Mouse (Mus musculus) limb, embryonic 13.5 days (tissue): ENCODE measurements around the gene B630019K06Rik. TPM values are rescaled to one million over a fixed set of nuclear protein-coding genes. Genes with fewer than 3 reads are reported as not detected.
"Not testable (repeated sequence)": the region's sequence is repeated elsewhere in the genome, so short reads cannot be mapped to it uniquely, and the experiment has no call there.

Source experiments
- ATAC-seq: fragments of 200-750 bp; cut with Nextera tagmentation; 2 replicates; pipeline ENCODE4 v1.8.0; 2017; ENCODE audit warnings: low read depth, moderate number of reproducible peaks, moderate TSS enrichment; ENCODE audit not compliant: low FRiP score
- H3K27ac ChIP-seq: fragments of 300-500 bp; sonication (generic); 2 replicates; pipeline ENCODE4 v1.5.1; 2015; ENCODE audit warnings: inconsistent platforms, mild to moderate bottlenecking, moderate library complexity
- H3K27me3 ChIP-seq: fragments of 300-500 bp; sonication (generic); 2 replicates; pipeline ENCODE4 v1.6.1; 2015; ENCODE audit warnings: mild to moderate bottlenecking, inconsistent platforms
- H3K36me3 ChIP-seq: fragments of 300-500 bp; sonication (generic); 2 replicates; pipeline ENCODE4 v1.6.1; 2015; ENCODE audit warnings: inconsistent platforms, mild to moderate bottlenecking, moderate library complexity
- H3K4me1 ChIP-seq: fragments of 300-500 bp; sonication (generic); 2 replicates; pipeline ENCODE4 v1.6.1; 2015; ENCODE audit warnings: inconsistent platforms
- H3K4me2 ChIP-seq: fragments of 300-500 bp; sonication (generic); replicated peaks from 2 replicates; pipeline ENCODE4 v1.6.1; 2015; ENCODE audit warnings: inconsistent platforms, mild to moderate bottlenecking, moderate library complexity
- H3K4me3 ChIP-seq: fragments of 300-500 bp; sonication (generic); 2 replicates; pipeline ENCODE4 v1.5.1; 2015; ENCODE audit warnings: moderate library complexity, mild to moderate bottlenecking, inconsistent platforms
- H3K9ac ChIP-seq: fragments of 300-500 bp; sonication (generic); 2 replicates; pipeline ENCODE4 v1.6.1; 2015; ENCODE audit warnings: mild to moderate bottlenecking, inconsistent platforms
- H3K9me3 ChIP-seq: fragments of 300-500 bp; sonication (generic); 2 replicates; pipeline ENCODE4 v1.6.1; 2016; ENCODE audit warnings: inconsistent platforms
- WGBS: fragments of 180-500 bp; shearing (Covaris S2); methylation state at CpG from one replicate; pipeline ENCODE4 v1.1.7; 2015; 5-methylcytosine and 5-hydroxymethylcytosine counted together
- polyA plus RNA-seq: library from polyadenylated mRNA; unstranded; fragments of >200 nt; fragmentation: Nextera tagmentation; extraction: Ambion mirVana; gene quantifications from 2 replicates; pipeline ENCODE4 v1.2.1, GENCODE M21; 2015

B630019K06Rik gene
- polyA plus RNA-seq = 5.2 and 5.6 TPM in 2 replicates

- H3K27me3 ChIP-seq = no peaks in the 10 kb centered on the region
- peak within 1 kb of the TSS; percentile 88 for H3K27ac ChIP-seq
- H3K9me3 ChIP-seq = no peaks in the 10 kb centered on the region
- peak within 1 kb of the TSS; percentile 68 for H3K4me2 ChIP-seq
- H3K36me3 ChIP-seq = peaks cover 4% of the 10 kb centered on the region
- no peaks in the 10 kb centered on the region for H3K4me1 ChIP-seq
- ATAC-seq = peak; percentile 92
- H3K9ac ChIP-seq = peak within 1 kb of the TSS; percentile 84
- peak within 1 kb of the TSS; percentile 60 for H3K4me3 ChIP-seq
- 19% methylated on average over 72 of the region's 95 CpGs for whole genome bisulfite sequencing
These were observed at the start of gene B630019K06Rik for GRCm38 (mm10) chrX:8892343-8893155. TSS of gene B630019K06Rik (plus strand) at chrX:8892382.

- WGBS = 81% methylated on average over 1 of the region's 1 CpGs
These were observed 48.5 kb upstream of the B630019K06Rik start, which contains the start of gene Gm6592 for GRCm38 (mm10) chrX:8843694-8844093. TSS of gene Gm6592 (plus strand) at chrX:8843994.

GRCm38 (mm10) chrX:8852486-8852885 lies 39.7 kb upstream of the B630019K06Rik start:
- no peak overlapping the region for H3K27ac ChIP-seq
- H3K4me2 ChIP-seq = no peak overlapping the region
- no peaks in the 10 kb centered on the region for H3K4me1 ChIP-seq
- no peaks in the 10 kb centered on the region for H3K9me3 ChIP-seq
- no peak overlapping the region for H3K9ac ChIP-seq
- no peak overlapping the region for H3K4me3 ChIP-seq
- H3K36me3 ChIP-seq = no peaks in the 10 kb centered on the region
- ATAC-seq = no peak
- 87% methylated on average over 10 of the region's 10 CpGs for WGBS
- H3K27me3 ChIP-seq = no peaks in the 10 kb centered on the region

More at GRCm38 (mm10) chrX:8843694-8844093, 48.5 kb upstream of the B630019K06Rik start, which contains the start of gene Gm6592:
- Histone ChIP-seq H3K36me3 (no peaks in the 10 kb centered on the region), H3K4me2 (no peak within 1 kb of the TSS), H3K4me1 (no peaks in the 10 kb centered on the region), H3K9ac (no peak within 1 kb of the TSS), H3K27ac (no peak within 1 kb of the TSS), H3K4me3 (no peak within 1 kb of the TSS), H3K27me3 (no peaks in the 10 kb centered on the region), H3K9me3 (no peaks in the 10 kb centered on the region)
- no peak for ATAC-seq

- not testable (repeated sequence) for H3K9me3 ChIP-seq, H3K4me2 ChIP-seq, H3K4me3 ChIP-seq, H3K9ac ChIP-seq, H3K4me1 ChIP-seq, H3K27me3 ChIP-seq, H3K27ac ChIP-seq, H3K36me3 ChIP-seq, ATAC-seq
- WGBS = 4% methylated on average over 3 of the region's 3 CpGs
These were observed 27.9 kb upstream of the B630019K06Rik start for GRCm38 (mm10) chrX:8864331-8864730.

- H3K9ac ChIP-seq, H3K4me2 ChIP-seq, H3K9me3 ChIP-seq, H3K4me1 ChIP-seq, ATAC-seq, H3K27ac ChIP-seq, H3K27me3 ChIP-seq, H3K36me3 ChIP-seq, H3K4me3 ChIP-seq: not testable (repeated sequence)
- whole genome bisulfite sequencing = 88% methylated on average over 3 of the region's 4 CpGs
These were observed 18.2 kb upstream of the B630019K06Rik start, which contains the start of gene Gm5751 for GRCm38 (mm10) chrX:8873953-8874352. TSS of gene Gm5751 (plus strand) at chrX:8874253.

DNA sequence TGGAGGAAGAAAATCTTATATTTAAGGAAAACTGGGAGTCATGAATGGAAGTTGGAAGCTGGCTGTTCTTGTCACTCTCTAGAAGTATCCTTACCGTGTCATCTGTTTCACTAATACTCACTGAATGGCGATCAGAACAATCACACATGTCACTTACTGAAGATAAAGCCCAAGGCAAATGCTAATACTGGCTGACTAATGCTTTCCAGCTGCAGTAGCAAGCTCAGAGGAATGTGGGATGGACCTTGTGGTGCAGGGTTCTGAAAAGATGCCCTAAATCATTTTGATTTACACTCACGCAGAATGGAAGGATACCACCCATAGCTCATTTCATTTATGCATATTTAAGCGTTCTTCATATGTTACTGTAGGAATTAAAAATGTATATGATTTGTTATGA lies 7.8 kb upstream of the B630019K06Rik start:
- Histone ChIP-seq H3K4me3 (no peak overlapping the region), H3K4me2 (no peak overlapping the region), H3K27me3 (no peaks in the 10 kb centered on the region), H3K27ac (no peak overlapping the region), H3K9ac (no peak overlapping the region), H3K9me3 (no peaks in the 10 kb centered on the region), H3K36me3 (peaks cover 7% of the 10 kb centered on the region), H3K4me1 (no peaks in the 10 kb centered on the region)
- ATAC-seq = no peak
- 62% methylated on average over 4 of the region's 4 CpGs for WGBS

GRCm38 (mm10) chrX:8891975-8892342 lies 223 bp upstream of the B630019K06Rik start:
- peak overlapping the region; percentile 60 for H3K4me3 ChIP-seq
- ATAC-seq = peak; percentile 17; the same call in 1 of the 2 replicates

GRCm38 (mm10) chrX:8893182-8893651 lies 1.0 kb downstream of the B630019K06Rik start:
- H3K9ac ChIP-seq = peak overlapping the region; percentile 84
- WGBS = 24% methylated on average over 20 of the region's 42 CpGs
- ATAC-seq = peak; percentile 73
- no peaks in the 10 kb centered on the region for H3K9me3 ChIP-seq
- no peaks in the 10 kb centered on the region for H3K4me1 ChIP-seq
- peak overlapping the region; percentile 68 for H3K4me2 ChIP-seq
- H3K36me3 ChIP-seq = no peaks in the 10 kb centered on the region
- peak overlapping the region; percentile 88 for H3K27ac ChIP-seq
- H3K4me3 ChIP-seq = peak overlapping the region; percentile 60
- no peaks in the 10 kb centered on the region for H3K27me3 ChIP-seq

More at GRCm38 (mm10) chrX:8891975-8892342, 223 bp upstream of the B630019K06Rik start:
- Histone ChIP-seq H3K36me3 (peaks cover 7% of the 10 kb centered on the region), H3K4me2 (peak overlapping the region; percentile 68), H3K27ac (no peak overlapping the region), H3K27me3 (no peaks in the 10 kb centered on the region), H3K9me3 (no peaks in the 10 kb centered on the region), H3K9ac (peak overlapping the region; percentile 84; the same call in 1 of the 2 replicates), H3K4me1 (no peaks in the 10 kb centered on the region)
- 33% methylated on average over 5 of the region's 9 CpGs for WGBS

DNA sequence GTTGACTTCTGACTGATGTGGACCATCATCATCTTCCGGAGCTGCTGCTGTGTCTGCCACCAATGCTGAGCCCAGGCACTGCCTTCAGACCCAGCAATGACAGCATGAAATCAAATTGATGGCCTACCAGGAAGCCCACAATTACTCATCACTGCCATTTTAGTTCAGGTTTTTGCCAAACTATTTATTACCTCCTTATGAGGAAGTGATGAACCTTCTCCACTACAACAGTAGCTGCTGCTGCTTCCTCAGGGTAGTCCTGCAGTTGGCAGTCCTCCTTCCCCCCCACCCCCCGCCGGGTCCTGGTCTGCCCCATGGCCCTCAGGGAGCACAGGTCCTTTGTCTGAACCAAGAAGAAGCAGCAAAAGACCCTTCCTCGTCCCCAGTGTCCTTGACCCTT lies 8.6 kb downstream of the B630019K06Rik start:
- no peak overlapping the region for H3K4me2 ChIP-seq
- WGBS = 75% methylated on average over 4 of the region's 4 CpGs
- ATAC-seq = no peak
- H3K9ac ChIP-seq = no peak overlapping the region
- 0 out of 2 replicates have a peak, but pooled peaks cover 4% of the 10 kb centered on the region for H3K4me1 ChIP-seq
- no peaks in the 10 kb centered on the region for H3K27me3 ChIP-seq
- H3K9me3 ChIP-seq = no peaks in the 10 kb centered on the region
- no peaks in the 10 kb centered on the region for H3K36me3 ChIP-seq
- H3K27ac ChIP-seq = no peak overlapping the region
- H3K4me3 ChIP-seq = no peak overlapping the region

GRCm38 (mm10) chrX:8901906-8902472 lies 9.8 kb downstream of the B630019K06Rik start:
- H3K4me1 ChIP-seq = 0 out of 2 replicates have a peak, but pooled peaks cover 4% of the 10 kb centered on the region
- H3K4me3 ChIP-seq = no peak overlapping the region
- ATAC-seq = no peak
- no peaks in the 10 kb centered on the region for H3K27me3 ChIP-seq
- no peaks in the 10 kb centered on the region for H3K9me3 ChIP-seq
- H3K36me3 ChIP-seq = no peaks in the 10 kb centered on the region
- H3K9ac ChIP-seq = no peak overlapping the region
- H3K27ac ChIP-seq = no peak overlapping the region
- no peak overlapping the region for H3K4me2 ChIP-seq
- WGBS = 24% methylated on average over 7 of the region's 7 CpGs

DNA sequence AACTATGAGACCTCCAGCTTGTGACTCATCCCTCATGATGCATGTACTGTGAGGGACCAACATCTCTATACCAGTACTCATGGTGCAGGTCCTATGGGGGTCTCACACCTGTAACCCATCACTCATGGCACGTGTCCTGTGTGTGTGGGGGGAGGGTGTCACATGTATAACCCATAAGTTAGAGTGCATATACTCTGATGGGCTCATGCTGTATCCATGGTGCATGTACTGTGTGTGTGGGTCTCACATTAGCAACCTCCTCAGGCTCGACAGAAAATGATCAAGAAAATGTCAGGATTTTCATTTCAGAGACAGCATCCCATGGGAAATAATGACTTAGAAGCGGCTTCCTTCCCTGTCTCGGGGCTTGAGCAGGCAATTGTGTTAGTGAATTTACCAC lies 28.9 kb downstream of the B630019K06Rik start:
- ATAC-seq = no peak
- H3K9ac ChIP-seq = no peak overlapping the region
- H3K27ac ChIP-seq = no peak overlapping the region
- no peaks in the 10 kb centered on the region for H3K4me1 ChIP-seq
- no peak overlapping the region for H3K4me3 ChIP-seq
- H3K36me3 ChIP-seq = no peaks in the 10 kb centered on the region
- 75% methylated on average over 4 of the region's 4 CpGs for WGBS
- H3K4me2 ChIP-seq = no peak overlapping the region
- H3K9me3 ChIP-seq = no peaks in the 10 kb centered on the region
- no peaks in the 10 kb centered on the region for H3K27me3 ChIP-seq
